Mouse (Mus musculus): ENCODE data around the gene Mx1.
A peak's percentile ranks its signal among the peaks of the same experiment; 100 is the strongest.

Mx1 gene

GRCm38 (mm10) chr16:97462481-97463181, at the start of gene Mx1:
TSS of gene Mx1 (minus strand) at chr16:97462907.
- DNase-seq (ENCODE audit: low read depth, low spot score): peak; percentile 13

- no peak for DNase-seq (ENCODE audit: low read depth, low spot score)
These were observed 49.6 kb upstream of the Mx1 start for GRCm38 (mm10) chr16:97512347-97512751.

- no peak for DNase-seq (ENCODE audit: low read depth, low spot score)
These were observed 48.8 kb upstream of the Mx1 start for GRCm38 (mm10) chr16:97511495-97511894.

- DNase-seq (ENCODE audit: low read depth, low spot score): no peak
These were observed 48.1 kb upstream of the Mx1 start for GRCm38 (mm10) chr16:97510849-97511248.

- DNase-seq (ENCODE audit: low read depth, low spot score): no peak
These were observed 45.1 kb upstream of the Mx1 start for GRCm38 (mm10) chr16:97507783-97508182.

- no peak for DNase-seq (ENCODE audit: low read depth, low spot score)
These were observed 42.1 kb upstream of the Mx1 start for GRCm38 (mm10) chr16:97504793-97505192.

GRCm38 (mm10) chr16:97503849-97504248, 41.1 kb upstream of the Mx1 start:
- DNase-seq (ENCODE audit: low read depth, low spot score): no peak

GRCm38 (mm10) chr16:97500901-97501300, 38.2 kb upstream of the Mx1 start:
- no peak for DNase-seq (ENCODE audit: low read depth, low spot score)

GRCm38 (mm10) chr16:97499450-97499849, 36.7 kb upstream of the Mx1 start:
- no peak for DNase-seq (ENCODE audit: low read depth, low spot score)

- no peak for DNase-seq (ENCODE audit: low read depth, low spot score)
These were observed 35.4 kb upstream of the Mx1 start for GRCm38 (mm10) chr16:97498139-97498538.

GRCm38 (mm10) chr16:97497682-97498081, 35.0 kb upstream of the Mx1 start:
- DNase-seq (ENCODE audit: low read depth, low spot score): no peak

GRCm38 (mm10) chr16:97496026-97496425, 33.3 kb upstream of the Mx1 start:
- no peak for DNase-seq (ENCODE audit: low read depth, low spot score)

- no peak for DNase-seq (ENCODE audit: low read depth, low spot score)
These were observed 29.7 kb upstream of the Mx1 start for GRCm38 (mm10) chr16:97492369-97492768.

GRCm38 (mm10) chr16:97478655-97479054, 15.9 kb upstream of the Mx1 start:
- DNase-seq (ENCODE audit: low read depth, low spot score): no peak

GRCm38 (mm10) chr16:97476524-97476923, 13.8 kb upstream of the Mx1 start:
- no peak for DNase-seq (ENCODE audit: low read depth, low spot score)

- peak; percentile 31 for DNase-seq (ENCODE audit: low read depth, low spot score)
These were observed 12.9 kb upstream of the Mx1 start for GRCm38 (mm10) chr16:97475581-97475980.

- no peak for DNase-seq (ENCODE audit: low read depth, low spot score)
These were observed 12.0 kb upstream of the Mx1 start for GRCm38 (mm10) chr16:97474671-97475070.

- no peak for DNase-seq (ENCODE audit: low read depth, low spot score)
These were observed 5.5 kb upstream of the Mx1 start for GRCm38 (mm10) chr16:97467993-97468791.

- DNase-seq (ENCODE audit: low read depth, low spot score): no peak
These were observed 4.8 kb upstream of the Mx1 start for GRCm38 (mm10) chr16:97467472-97467871.

GRCm38 (mm10) chr16:97466182-97466957, 3.7 kb upstream of the Mx1 start:
- no peak for DNase-seq (ENCODE audit: low read depth, low spot score)

- DNase-seq (ENCODE audit: low read depth, low spot score): no peak
These were observed 1.4 kb downstream of the Mx1 start for GRCm38 (mm10) chr16:97461271-97461670.

GRCm38 (mm10) chr16:97459831-97460230, 2.9 kb downstream of the Mx1 start:
- DNase-seq (ENCODE audit: low read depth, low spot score): no peak
